Mouse (Mus musculus) layer of hippocampus, adult 8-10 months (tissue): ENCODE measurements around the gene Pdzd8. TPM values are rescaled to one million over a fixed set of nuclear protein-coding genes. Genes with fewer than 3 reads are reported as not detected.
A peak's percentile ranks its signal among the peaks of the same experiment; 100 is the strongest.

Source experiments
- DNase-seq, 2 experiments: peaks; one replicate each; pipeline ENCODE4 v3.0.0; 2022; ENCODE audit warnings: low spot score in 2 of 2
- total RNA-seq, 4 experiments: library from RNA; stranded (reverse); gene quantifications; 2 replicates each; pipeline ENCODE4 v1.2.4; 2022

Gene Pdzd8
- total RNA-seq, 4 experiments from 2014 or later = 44.8 to 51.3 (median 50.1) TPM

GRCm38 (mm10) chr19:59356388-59356787 is 10.8 kb upstream of the Pdzd8 start:
- no peak for DNase-seq

GRCm38 (mm10) chr19:59354906-59355305 is 9.3 kb upstream of the Pdzd8 start:
- DNase-seq = no peak

DNA sequence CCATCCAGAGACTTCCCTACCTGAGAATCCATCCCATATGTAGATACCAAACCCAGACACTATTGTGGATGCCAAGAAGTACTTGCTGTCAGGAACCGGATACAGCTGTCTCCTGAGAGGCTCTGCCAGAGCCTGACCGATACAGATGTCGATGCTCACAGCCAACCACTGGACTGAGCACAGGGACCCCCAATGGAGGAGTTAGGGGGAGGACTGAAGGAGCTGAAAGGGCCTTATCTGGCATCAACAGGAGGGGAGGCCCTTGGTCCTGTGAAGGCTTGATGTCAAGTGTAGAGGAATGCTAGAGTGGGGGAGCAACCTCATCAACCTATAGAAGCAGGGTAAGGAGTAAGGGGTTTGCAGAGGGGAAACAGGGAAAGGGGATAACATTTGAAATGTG is 7.2 kb upstream of the Pdzd8 start:
- no peak for DNase-seq

DNA sequence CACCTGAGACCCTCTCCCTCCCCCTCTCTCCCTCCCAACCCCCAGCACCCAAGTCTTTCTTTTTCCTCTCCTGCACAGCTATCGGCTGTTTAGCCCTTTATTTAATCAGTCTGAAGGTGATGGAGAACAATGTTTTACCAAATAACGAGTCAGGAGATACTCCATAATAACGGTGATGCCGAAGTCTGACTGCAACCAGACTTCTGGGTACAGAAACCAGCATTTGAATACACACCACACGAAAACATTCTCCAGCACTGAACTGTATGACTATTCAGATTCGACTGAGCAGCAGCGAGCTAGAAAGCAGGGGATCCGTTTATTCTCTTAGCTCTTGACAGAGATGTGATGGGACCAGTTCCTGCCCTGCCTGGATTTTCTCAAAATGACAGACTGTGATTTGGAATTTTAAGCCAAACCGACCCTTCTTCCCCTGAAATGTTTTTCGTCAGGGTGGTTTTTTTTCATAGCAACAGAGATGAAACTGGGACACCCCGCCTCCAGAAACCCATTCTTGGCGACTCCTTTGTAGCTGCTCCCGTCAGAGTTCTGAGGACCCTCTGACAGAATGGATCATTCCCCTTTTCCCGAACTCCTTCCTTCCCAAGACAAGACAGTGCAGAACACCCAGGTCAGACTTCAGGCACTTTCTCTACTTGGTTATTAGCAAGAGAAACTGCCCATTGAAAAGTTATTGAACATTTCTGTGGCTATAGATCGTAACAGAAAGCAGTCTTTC is 5.7 kb upstream of the Pdzd8 start:
- DNase-seq = no peak

GRCm38 (mm10) chr19:59350273-59350903 is 4.8 kb upstream of the Pdzd8 start:
- DNase-seq = no peak

DNA sequence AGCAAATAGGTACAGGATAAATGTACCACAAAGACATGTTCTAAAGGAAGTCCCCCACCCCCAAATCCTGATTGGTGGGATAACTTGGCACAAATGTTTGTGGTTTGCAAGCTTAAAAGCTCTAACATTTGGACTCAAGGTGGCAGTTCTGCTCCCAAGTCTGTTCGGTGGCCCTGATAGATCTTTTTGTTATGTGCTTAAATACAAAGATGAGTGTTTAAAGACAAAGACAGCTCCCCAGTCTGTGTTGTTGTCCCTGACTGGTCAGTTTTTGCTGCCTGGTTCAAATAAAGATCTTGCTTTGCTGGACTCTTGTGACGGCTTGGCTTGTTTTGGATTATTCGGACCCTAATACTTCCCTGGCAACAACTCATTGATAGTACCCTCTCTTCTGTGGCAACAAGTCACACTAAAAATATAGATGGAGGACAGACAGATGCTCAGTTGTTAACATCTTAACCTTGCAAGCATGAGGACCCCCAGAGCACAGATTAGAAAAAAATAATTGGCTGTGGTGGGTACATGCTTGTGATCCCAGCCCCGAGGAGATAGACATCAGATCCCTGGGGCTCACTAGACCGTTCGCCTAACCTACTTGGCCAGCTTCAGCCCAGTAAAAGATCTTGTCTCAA is 3.9 kb upstream of the Pdzd8 start:
- DNase-seq = no peak

- DNase-seq = no peak
These were observed 745 bp upstream of the Pdzd8 start for GRCm38 (mm10) chr19:59346325-59346724.

DNA sequence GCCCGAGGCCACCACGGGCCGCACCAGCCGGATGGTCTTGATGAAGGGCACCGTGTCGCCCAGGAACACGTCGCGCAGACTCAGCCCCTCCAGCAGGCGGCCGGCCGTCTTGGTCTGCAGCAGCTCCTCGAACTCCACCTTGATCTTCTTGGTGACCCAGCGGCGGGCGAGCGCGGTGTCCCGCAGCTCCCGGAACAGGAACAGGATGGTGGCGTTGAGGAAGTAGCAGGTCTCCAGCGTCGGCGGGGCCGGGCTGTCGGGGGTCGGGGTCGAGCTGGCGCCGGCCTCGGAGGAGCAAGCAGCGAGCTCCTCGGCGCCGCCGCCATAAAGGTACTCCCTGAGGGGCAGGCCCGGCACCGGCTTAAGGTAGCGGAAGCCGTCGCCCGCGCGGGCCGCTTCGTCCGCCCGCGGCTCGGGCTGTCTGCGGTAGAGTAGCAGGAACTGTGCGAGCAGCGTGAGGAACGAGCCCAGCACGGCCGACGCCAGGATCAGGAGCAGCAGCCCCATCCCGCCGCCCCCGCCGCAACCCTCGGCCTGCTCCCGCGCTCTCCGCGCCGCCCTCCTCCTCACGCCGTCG is 411 bp downstream of the Pdzd8 start:
- DNase-seq = peak in 1 of 2 experiments; percentile 29

DNA sequence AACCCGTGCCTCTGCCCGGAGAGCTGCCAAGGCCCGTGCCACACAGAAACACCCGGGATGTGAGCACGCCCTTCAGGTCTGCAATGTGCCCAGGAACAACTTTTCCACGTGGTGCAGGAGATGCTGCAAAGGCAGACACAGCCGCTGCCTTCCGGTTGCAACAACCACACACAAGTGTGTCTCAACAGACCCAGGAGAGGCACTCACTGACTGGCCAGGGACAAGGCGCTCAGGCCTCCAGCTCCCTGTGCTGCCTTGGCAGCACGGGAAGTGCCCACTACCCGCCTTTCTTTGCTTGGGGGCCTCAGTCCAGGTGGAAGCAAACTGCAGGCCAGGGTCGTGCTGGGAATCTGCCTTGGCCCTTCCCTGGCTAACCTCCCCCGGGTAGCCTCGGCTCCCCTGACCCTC is 1.3 kb downstream of the Pdzd8 start:
- DNase-seq = peak in 1 of 2 experiments; percentile 13

DNA sequence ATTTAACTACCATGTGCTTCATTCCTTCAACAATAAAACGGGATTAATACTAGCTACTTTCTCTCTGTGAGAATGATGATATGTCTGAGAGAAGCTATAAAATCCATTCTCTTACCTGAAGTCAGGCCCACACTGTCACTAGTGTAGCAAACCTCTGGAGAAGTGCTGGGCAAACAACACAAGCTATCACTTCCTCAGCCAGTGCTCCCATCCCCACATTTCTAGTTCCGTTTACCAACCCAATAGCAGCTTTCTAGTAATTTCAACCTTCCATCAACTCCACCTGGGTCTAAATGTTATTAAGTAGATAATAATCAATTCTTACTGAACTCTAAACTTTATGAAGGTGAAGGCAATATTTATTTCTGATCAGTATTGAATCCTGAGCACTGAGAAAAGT is 2.6 kb downstream of the Pdzd8 start:
- DNase-seq = no peak

DNA sequence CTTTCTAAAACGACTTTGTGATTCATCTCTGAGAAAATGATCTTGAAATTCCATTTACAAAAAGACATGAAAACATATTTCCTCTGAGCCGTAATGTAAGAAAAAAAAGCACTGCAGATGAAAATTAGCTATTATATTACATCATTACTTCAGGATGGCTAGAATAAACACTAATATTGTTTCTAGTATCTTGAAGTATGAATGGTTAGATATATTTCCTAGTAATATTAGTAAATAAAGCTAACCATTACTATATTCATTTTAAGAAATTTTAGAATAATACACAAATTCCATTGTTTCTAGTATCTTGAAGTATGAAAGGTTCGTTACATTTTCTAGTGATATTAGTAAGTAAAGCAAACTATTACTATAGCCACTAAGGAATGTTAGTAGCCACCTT is 5.7 kb downstream of the Pdzd8 start:
- DNase-seq = no peak

DNA sequence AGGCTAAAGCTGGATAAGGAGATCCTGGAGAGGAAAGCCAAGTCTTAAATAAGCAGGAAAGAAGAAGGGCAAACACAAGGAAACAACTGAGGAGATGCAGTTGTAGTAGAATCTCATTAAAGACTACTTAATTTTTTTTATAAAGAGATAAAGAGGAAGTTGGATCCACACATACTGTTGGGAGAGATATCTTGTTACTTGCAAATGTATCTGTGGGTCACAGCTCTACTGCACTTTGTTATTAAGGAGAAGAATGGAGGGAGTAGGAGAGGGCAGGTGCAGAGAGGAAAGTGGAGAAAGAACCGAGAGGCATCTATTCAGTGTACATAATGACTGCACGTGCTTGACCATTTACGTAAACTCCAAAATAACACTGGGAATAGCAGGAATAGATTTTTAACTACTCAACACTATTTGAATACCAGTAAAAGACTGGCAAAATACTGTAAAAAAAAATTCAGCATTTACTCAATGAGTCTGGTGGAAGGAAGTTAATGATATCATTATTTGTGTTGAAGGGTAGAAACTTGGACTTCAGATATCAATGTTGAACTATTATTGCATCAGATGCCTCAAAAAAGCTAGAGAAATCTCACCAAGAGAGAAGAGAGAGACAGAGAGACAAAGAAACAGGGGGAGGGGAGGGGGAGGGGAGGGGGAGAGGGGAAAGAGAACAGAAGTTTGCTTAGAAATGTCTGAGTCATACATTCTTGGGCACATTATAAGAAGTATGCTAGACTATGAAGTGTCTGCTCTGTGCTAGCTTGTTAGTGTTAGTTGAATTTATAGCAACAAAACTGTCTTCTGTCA is 7.5 kb downstream of the Pdzd8 start:
- no peak for DNase-seq

DNA sequence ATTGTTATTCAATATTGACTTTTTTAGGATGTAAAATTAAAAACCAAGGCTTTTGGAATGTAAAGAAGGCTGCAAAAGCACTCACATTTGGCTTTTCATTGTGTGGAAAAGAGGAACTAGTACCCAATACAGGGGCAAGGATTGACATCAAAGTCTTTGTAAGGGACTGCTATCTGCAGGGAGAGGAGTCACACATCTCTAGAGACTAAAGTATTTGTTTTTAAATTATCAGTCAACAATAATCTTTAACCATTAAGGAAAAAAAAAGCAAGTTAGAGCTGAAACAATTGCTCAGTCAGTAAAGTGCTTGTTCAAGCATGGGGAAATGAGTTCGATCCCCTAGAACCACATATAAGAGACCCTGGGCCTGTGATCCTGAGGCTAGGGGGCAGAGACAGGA is 8.9 kb downstream of the Pdzd8 start:
- no peak for DNase-seq

DNA sequence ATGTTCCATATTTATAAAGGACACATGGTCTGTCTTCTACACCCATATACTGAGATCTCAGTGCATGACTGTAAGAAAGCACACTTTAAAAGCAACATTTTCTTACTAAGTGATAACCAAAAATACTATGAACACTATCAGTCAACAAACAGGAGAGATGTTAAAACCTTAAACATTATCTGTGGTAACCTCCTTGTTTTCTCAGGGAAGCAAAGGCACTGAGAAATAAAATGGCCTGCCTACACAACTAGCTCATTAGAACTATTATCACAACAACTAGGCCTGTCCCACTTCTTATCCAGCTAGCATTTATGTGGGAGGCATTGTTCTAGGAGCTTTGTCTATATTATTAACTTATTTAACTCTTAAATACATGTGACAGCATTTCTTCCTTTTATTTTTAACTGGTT is 14.8 kb downstream of the Pdzd8 start:
- DNase-seq = no peak

DNA sequence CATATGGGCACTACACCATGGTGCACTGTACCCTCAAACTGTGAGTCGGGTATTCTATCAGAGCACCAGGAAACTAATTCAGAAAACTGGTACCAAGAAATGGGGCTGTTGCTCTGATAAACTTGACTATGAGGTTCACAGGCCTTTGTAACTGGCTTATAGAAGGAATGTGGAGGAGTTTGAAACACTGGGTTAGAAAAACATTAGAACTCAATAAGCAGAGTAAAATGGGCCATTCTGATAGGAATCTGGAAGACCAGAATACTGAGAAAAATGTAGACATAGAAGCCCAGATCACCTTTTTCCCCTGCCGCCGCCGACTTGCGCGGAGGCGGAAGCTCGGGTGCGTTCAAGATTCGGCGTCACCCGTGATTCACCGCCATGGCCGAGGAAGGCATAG is 23.6 kb downstream of the Pdzd8 start, which contains the start of gene Rps12-ps3:
Rps12-ps3 (plus strand) TSS at position 301 of the 400 bp plus-strand sequence.
- no peak for DNase-seq

DNA sequence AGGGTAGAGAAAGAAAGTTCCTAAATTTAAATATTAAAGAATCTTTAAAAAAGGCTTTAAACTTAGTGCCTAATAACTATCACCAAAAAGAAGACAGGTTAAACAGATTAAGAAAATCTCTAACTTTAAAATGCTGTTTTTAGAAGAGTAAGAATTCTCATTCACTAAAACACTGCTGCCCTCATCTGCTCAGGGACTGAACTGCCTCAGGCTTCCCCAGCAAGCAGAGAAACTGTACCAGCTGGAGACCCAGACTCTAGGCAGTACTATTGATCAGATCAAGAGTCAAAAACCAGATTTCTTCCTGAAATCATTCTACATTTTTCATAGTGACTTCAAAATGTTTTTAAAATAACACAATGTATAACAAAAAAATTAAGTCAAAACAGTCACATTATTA is 29.0 kb downstream of the Pdzd8 start:
- peak in 1 of 2 experiments; percentile 25 for DNase-seq

GRCm38 (mm10) chr19:59315308-59315707 is 30.3 kb downstream of the Pdzd8 start:
- no peak for DNase-seq

DNA sequence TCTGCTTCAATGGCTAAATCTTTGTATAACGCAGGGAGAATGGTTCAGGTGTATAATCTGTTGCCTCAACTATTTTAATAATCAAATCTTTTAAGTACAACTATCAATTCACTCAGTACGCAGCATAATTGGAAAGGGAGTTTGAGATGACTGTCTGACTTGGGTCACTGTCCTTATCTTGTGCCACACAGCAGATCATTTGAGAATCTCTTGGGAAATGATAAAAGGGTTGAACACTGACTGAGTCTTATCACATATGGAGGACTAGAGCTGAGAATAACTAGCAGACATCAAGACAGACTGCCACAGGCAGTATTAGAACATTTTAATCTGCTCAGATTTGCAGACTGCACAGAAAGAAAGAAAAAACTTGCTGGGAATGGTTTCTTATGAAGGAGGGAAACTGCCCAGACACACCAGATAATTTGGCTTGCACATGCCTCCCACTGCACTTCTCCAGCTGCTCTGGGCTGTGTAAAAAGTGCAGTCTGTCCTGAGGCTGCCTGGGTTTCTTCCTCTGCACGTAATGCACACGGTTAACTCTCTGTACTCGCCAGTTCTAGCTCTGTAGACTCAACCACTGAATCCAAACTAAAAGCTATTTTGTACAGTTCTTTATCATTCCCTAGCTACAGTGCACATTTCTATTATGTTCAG is 53.3 kb downstream of the Pdzd8 start:
- peak in 1 of 2 experiments; percentile 33 for DNase-seq

GRCm38 (mm10) chr19:59289811-59290210 is 55.8 kb downstream of the Pdzd8 start:
- DNase-seq = no peak

GRCm38 (mm10) chr19:59289042-59289441 is 56.5 kb downstream of the Pdzd8 start:
- no peak for DNase-seq

- DNase-seq = no peak
These were observed 63.6 kb downstream of the Pdzd8 start for GRCm38 (mm10) chr19:59282001-59282400.
